Mouse (Mus musculus): ENCODE measurements at regions not wholly inside any gene's neighbourhood (a gene's known extent, or its start where the extent isn't known, plus 50 kb on each side); places are given as distances from the start of the nearest gene placed in this dataset.

GRCm38 (mm10) chr2:51822976-51823375 lies 112.0 kb downstream of the Rbm43 start:
- TF ChIP-seq CTCF (IDR thresholded peaks at IDR 0.05; ENCODE audit: low read depth) (no peak), EP300 (optimal IDR thresholded peaks at IDR 0.05) (no peak)

Measured in stomach, postnatal 0 days (tissue).